Mouse (Mus musculus) liver, adult 2 months (tissue): Measurements from ENCODE around the gene Bbx.

Source experiments
- CTCF ChIP-seq: fragments of 200-500 bp; IDR thresholded peaks from 2 replicates; pipeline ENCODE4 v1.5.1; 2011; ENCODE audit warnings: low read depth, low read length, control low read depth
- POLR2A ChIP-seq: fragments of 200-500 bp; IDR thresholded peaks from 2 replicates; pipeline ENCODE4 v1.6.1; 2011; ENCODE audit warnings: low read length, control low read depth; ENCODE audit not compliant: insufficient read depth; ENCODE audit errors: extremely low read depth

GRCm38 (mm10) chr16:50363443-50364188 lies 68.6 kb downstream of the Bbx start:
- TF ChIP-seq POLR2A = no peak
- no peak for TF ChIP-seq CTCF
